Mouse (Mus musculus): ENCODE data around the gene Mif. TPM values are rescaled to one million over a fixed set of nuclear protein-coding genes. Genes with fewer than 3 reads are reported as not detected.

Gene Mif
- polyA plus RNA-seq, 1 experiment, result 2,436 TPM

GRCm38 (mm10) chr10:75852539-75853125 lies 7.4 kb downstream of the Mif start:
- H3K79me3 ChIP-seq (ENCODE audit: low read depth), result no peaks in the 10 kb centered on the region
- TF ChIP-seq MYOG (IDR thresholded peaks at IDR 0.05; ENCODE audit: control insufficient read depth, extremely low read depth, insufficient read length), result no peak
- no peak for TF ChIP-seq CTCF (IDR thresholded peaks at IDR 0.05; ENCODE audit: control insufficient read depth, insufficient read depth, insufficient read length)
- TF ChIP-seq USF1 (IDR thresholded peaks at IDR 0.05; ENCODE audit: low read depth), result no peak
- no peak for TF ChIP-seq MYOD1 (IDR thresholded peaks at IDR 0.05; ENCODE audit: control insufficient read depth, insufficient read length, low read depth)
- no peak for TF ChIP-seq FOSL1 (IDR thresholded peaks at IDR 0.05; ENCODE audit: insufficient read depth, low read length, poor library complexity, severe bottlenecking)
- no peak for TF ChIP-seq CEBPB (IDR thresholded peaks at IDR 0.05; ENCODE audit: low read depth)
- TF ChIP-seq MAX (IDR thresholded peaks at IDR 0.05), result no peak
- peaks cover 3% of the 10 kb centered on the region for H3K79me2 ChIP-seq (ENCODE audit: control insufficient read depth, insufficient read depth)
- H3K27me3 ChIP-seq (ENCODE audit: control insufficient read depth, insufficient read depth, insufficient read length), result no peaks in the 10 kb centered on the region
- peaks cover 12% of the 10 kb centered on the region for H3K36me3 ChIP-seq (ENCODE audit: control insufficient read depth, insufficient read depth)
- no peak overlapping the region for H3ac ChIP-seq (ENCODE audit: control insufficient read depth, insufficient read length, low read depth)
- no peak overlapping the region for H3K4me3 ChIP-seq (ENCODE audit: insufficient read depth, poor library complexity, severe bottlenecking)

GRCm38 (mm10) chr10:75851681-75852080 lies 8.4 kb downstream of the Mif start:
- peaks cover 3% of the 10 kb centered on the region for H3K36me3 ChIP-seq (ENCODE audit: control insufficient read depth, insufficient read depth)
- no peaks in the 10 kb centered on the region for H3K27me3 ChIP-seq (ENCODE audit: control insufficient read depth, insufficient read depth, insufficient read length)
- H3K4me3 ChIP-seq (ENCODE audit: insufficient read depth, poor library complexity, severe bottlenecking), result no peak overlapping the region
- no peak overlapping the region for H3ac ChIP-seq (ENCODE audit: control insufficient read depth, insufficient read length, low read depth)
- no peak for TF ChIP-seq MYOD1 (IDR thresholded peaks at IDR 0.05; ENCODE audit: control insufficient read depth, insufficient read length, low read depth)
- no peak for TF ChIP-seq FOSL1 (IDR thresholded peaks at IDR 0.05; ENCODE audit: insufficient read depth, low read length, poor library complexity, severe bottlenecking)
- TF ChIP-seq CEBPB (IDR thresholded peaks at IDR 0.05; ENCODE audit: low read depth), result no peak
- no peak for TF ChIP-seq CTCF (IDR thresholded peaks at IDR 0.05; ENCODE audit: control insufficient read depth, insufficient read depth, insufficient read length)
- no peak for TF ChIP-seq MYOG (IDR thresholded peaks at IDR 0.05; ENCODE audit: control insufficient read depth, extremely low read depth, insufficient read length)
- TF ChIP-seq USF1 (IDR thresholded peaks at IDR 0.05; ENCODE audit: low read depth), result no peak
- TF ChIP-seq MAX (IDR thresholded peaks at IDR 0.05), result no peak
- H3K79me2 ChIP-seq (ENCODE audit: control insufficient read depth, insufficient read depth), result no peaks in the 10 kb centered on the region
- no peaks in the 10 kb centered on the region for H3K79me3 ChIP-seq (ENCODE audit: low read depth)

- no peaks in the 10 kb centered on the region for H3K79me2 ChIP-seq (ENCODE audit: control insufficient read depth, insufficient read depth)
- TF ChIP-seq CTCF (IDR thresholded peaks at IDR 0.05; ENCODE audit: control insufficient read depth, insufficient read depth, insufficient read length), result no peak
- no peak for TF ChIP-seq MYOG (IDR thresholded peaks at IDR 0.05; ENCODE audit: control insufficient read depth, extremely low read depth, insufficient read length)
- TF ChIP-seq FOSL1 (IDR thresholded peaks at IDR 0.05; ENCODE audit: insufficient read depth, low read length, poor library complexity, severe bottlenecking), result no peak
- TF ChIP-seq CEBPB (IDR thresholded peaks at IDR 0.05; ENCODE audit: low read depth), result no peak
- no peak for TF ChIP-seq MAX (IDR thresholded peaks at IDR 0.05)
- TF ChIP-seq MYOD1 (IDR thresholded peaks at IDR 0.05; ENCODE audit: control insufficient read depth, insufficient read length, low read depth), result no peak
- no peak for TF ChIP-seq USF1 (IDR thresholded peaks at IDR 0.05; ENCODE audit: low read depth)
- H3ac ChIP-seq (ENCODE audit: control insufficient read depth, insufficient read length, low read depth), result no peak overlapping the region
- no peaks in the 10 kb centered on the region for H3K36me3 ChIP-seq (ENCODE audit: control insufficient read depth, insufficient read depth)
- H3K4me3 ChIP-seq (ENCODE audit: insufficient read depth, poor library complexity, severe bottlenecking), result no peak overlapping the region
- H3K27me3 ChIP-seq (ENCODE audit: control insufficient read depth, insufficient read depth, insufficient read length), result no peaks in the 10 kb centered on the region
- no peaks in the 10 kb centered on the region for H3K79me3 ChIP-seq (ENCODE audit: low read depth)
Observed at GRCm38 (mm10) chr10:75851076-75851475, 9.0 kb downstream of the Mif start.

- H3ac ChIP-seq (ENCODE audit: control insufficient read depth, insufficient read length, low read depth), result no peak overlapping the region
- no peaks in the 10 kb centered on the region for H3K36me3 ChIP-seq (ENCODE audit: control insufficient read depth, insufficient read depth)
- peaks cover 3% of the 10 kb centered on the region for H3K27me3 ChIP-seq (ENCODE audit: control insufficient read depth, insufficient read depth, insufficient read length)
- TF ChIP-seq FOSL1 (IDR thresholded peaks at IDR 0.05; ENCODE audit: insufficient read depth, low read length, poor library complexity, severe bottlenecking) (no peak), MYOG (IDR thresholded peaks at IDR 0.05; ENCODE audit: control insufficient read depth, extremely low read depth, insufficient read length) (no peak), USF1 (IDR thresholded peaks at IDR 0.05; ENCODE audit: low read depth) (no peak), MYOD1 (IDR thresholded peaks at IDR 0.05; ENCODE audit: control insufficient read depth, insufficient read length, low read depth) (no peak), CTCF (IDR thresholded peaks at IDR 0.05; ENCODE audit: control insufficient read depth, insufficient read depth, insufficient read length) (no peak), MAX (IDR thresholded peaks at IDR 0.05) (no peak), CEBPB (IDR thresholded peaks at IDR 0.05; ENCODE audit: low read depth) (no peak)
- no peaks in the 10 kb centered on the region for H3K79me2 ChIP-seq (ENCODE audit: control insufficient read depth, insufficient read depth)
- no peaks in the 10 kb centered on the region for H3K79me3 ChIP-seq (ENCODE audit: low read depth)
- H3K4me3 ChIP-seq (ENCODE audit: insufficient read depth, poor library complexity, severe bottlenecking), result no peak overlapping the region
Observed at GRCm38 (mm10) chr10:75848382-75848781, 11.7 kb downstream of the Mif start.

GRCm38 (mm10) chr10:75845306-75845930 lies 14.6 kb downstream of the Mif start:
- no peaks in the 10 kb centered on the region for H3K79me3 ChIP-seq (ENCODE audit: low read depth)
- H3K36me3 ChIP-seq (ENCODE audit: control insufficient read depth, insufficient read depth), result no peaks in the 10 kb centered on the region
- TF ChIP-seq MYOG (IDR thresholded peaks at IDR 0.05; ENCODE audit: control insufficient read depth, extremely low read depth, insufficient read length) (no peak), USF1 (IDR thresholded peaks at IDR 0.05; ENCODE audit: low read depth) (no peak), CEBPB (IDR thresholded peaks at IDR 0.05; ENCODE audit: low read depth) (no peak), MAX (IDR thresholded peaks at IDR 0.05) (no peak), MYOD1 (IDR thresholded peaks at IDR 0.05; ENCODE audit: control insufficient read depth, insufficient read length, low read depth) (no peak), CTCF (IDR thresholded peaks at IDR 0.05; ENCODE audit: control insufficient read depth, insufficient read depth, insufficient read length) (no peak), FOSL1 (IDR thresholded peaks at IDR 0.05; ENCODE audit: insufficient read depth, low read length, poor library complexity, severe bottlenecking) (no peak)
- no peak overlapping the region for H3ac ChIP-seq (ENCODE audit: control insufficient read depth, insufficient read length, low read depth)
- peaks cover 3% of the 10 kb centered on the region for H3K27me3 ChIP-seq (ENCODE audit: control insufficient read depth, insufficient read depth, insufficient read length)
- no peaks in the 10 kb centered on the region for H3K79me2 ChIP-seq (ENCODE audit: control insufficient read depth, insufficient read depth)
- H3K4me3 ChIP-seq (ENCODE audit: insufficient read depth, poor library complexity, severe bottlenecking), result no peak overlapping the region

All from C2C12 (cell line).